12 mouse cellular contexts compared by ENCODE assay signal in the genomic region with DNA sequence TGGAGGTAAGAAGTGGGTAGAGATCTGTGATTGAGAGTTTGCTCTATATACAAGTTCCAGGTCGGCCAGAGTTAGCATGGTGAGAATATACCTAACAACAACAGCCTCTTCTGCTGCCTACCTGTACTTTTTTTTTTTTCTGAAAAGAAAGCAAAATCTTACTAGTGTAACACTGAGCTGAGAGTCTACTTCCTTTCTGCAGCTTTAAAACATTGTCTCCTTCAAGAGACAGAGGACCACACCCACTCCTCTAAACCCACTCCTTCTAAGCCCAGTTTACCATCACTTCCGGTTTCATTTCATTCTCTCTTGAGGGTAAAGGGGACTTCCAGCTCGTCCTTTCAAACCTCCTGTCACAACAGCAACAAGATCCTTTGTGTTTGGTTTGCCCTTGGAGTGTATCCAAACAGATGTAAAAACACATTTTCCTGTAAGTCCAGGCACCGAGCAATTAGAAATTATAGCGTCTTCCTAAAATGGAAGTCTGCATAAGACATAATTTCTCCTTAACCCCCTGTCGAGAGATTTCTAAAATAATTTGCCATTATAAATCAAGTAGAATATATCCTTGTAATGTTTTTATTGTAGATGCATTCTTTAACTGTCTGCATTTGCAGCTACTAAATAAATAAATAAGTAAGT. TPM values are rescaled to one million over a fixed set of nuclear protein-coding genes. Genes with fewer than 3 reads are reported as not detected.
DNase-seq lines count a peak whose midpoint lies in the region; ATAC-seq and TF ChIP-seq lines count a peak whose summit lies in the region.
"Had no signal": no experiment of that assay in that cellular context is flagged by ENCODE, and none has a peak within 500 bp of the region (broad histone marks: within the 10 kb centered on the region; RNA-seq: fewer than 3 reads in every experiment).

No protein-coding gene starts in this region.

- peak overlapping the region; percentile 22; the same call in 1 of the 2 replicates for H3K4me3 ChIP-seq in heart, postnatal 0 days (ENCODE audit: low read depth, low read length)
- no peak overlapping the region for H3K4me3 ChIP-seq in CH12.LX (replicated peaks in 1 of 3; ENCODE audit: low read depth in 2 of 3, low read length in 2 of 3, poor library complexity in 1 of 3)
- H3K4me3 ChIP-seq in midbrain, embryonic 15.5 days = no peak overlapping the region
- H3K4me3 ChIP-seq: limb, embryonic 12.5 days had no signal

- dilution Hi-C loops in CH12.LX (cut with MboI; ENCODE audit: extremely low pct_ligation_motif_present, extremely low pct_unique_long_range_greater_than_20kb, low sequenced_read_pairs) = no loop called here

- H3K9me3 ChIP-seq in heart, postnatal 0 days (replicated peaks; ENCODE audit: control insufficient read depth, low read length) = no peaks in the 10 kb centered on the region
- no peaks in the 10 kb centered on the region for H3K9me3 ChIP-seq in CH12.LX (replicated peaks; ENCODE audit: low read length)
- no peaks in the 10 kb centered on the region for H3K9me3 ChIP-seq in midbrain, embryonic 15.5 days
- H3K9me3 ChIP-seq: limb, embryonic 12.5 days had no signal

- peak; percentile 41; the same call in 1 of the 2 replicates for TF ChIP-seq POLR2A in CH12.LX (IDR thresholded peaks at IDR 0.05; ENCODE audit: low read depth, low read length)

- H3K4me2 ChIP-seq in heart, postnatal 0 days (ENCODE audit: low read depth, low read length) = peak overlapping the region; percentile 25; the same call in 1 of the 2 replicates
- H3K4me2 ChIP-seq in CH12.LX (ENCODE audit: insufficient read depth, low read depth, poor library complexity, severe bottlenecking) = peak overlapping the region; percentile 79
- H3K4me2 ChIP-seq in midbrain, embryonic 15.5 days = no peak overlapping the region
- H3K4me2 ChIP-seq: limb, embryonic 12.5 days had no signal

- peaks cover 13% of the 10 kb centered on the region for H3K36me3 ChIP-seq in heart, postnatal 0 days (replicated peaks; ENCODE audit: control insufficient read depth, insufficient read depth, low read length)
- H3K36me3 ChIP-seq in CH12.LX (replicated peaks in 1 of 2; ENCODE audit: control insufficient read depth in 1 of 2, insufficient read depth in 1 of 2, low read length in 1 of 2) = peaks cover 8 to 14% of the 10 kb centered on the region in 2 experiments
- 0 out of 2 replicates have a peak, but pooled peaks cover 8% of the 10 kb centered on the region for H3K36me3 ChIP-seq in midbrain, embryonic 15.5 days (replicated peaks)

- no peaks in the 10 kb centered on the region for H3K27me3 ChIP-seq in heart, postnatal 0 days (ENCODE audit: control insufficient read depth, insufficient read depth, low read length)
- no peaks in the 10 kb centered on the region for H3K27me3 ChIP-seq in CH12.LX (replicated peaks)
- H3K27me3 ChIP-seq in midbrain, embryonic 15.5 days (replicated peaks) = no peaks in the 10 kb centered on the region
- H3K27me3 ChIP-seq: limb, embryonic 12.5 days had no signal

- peaks cover 26% of the 10 kb centered on the region for H3K79me2 ChIP-seq in CH12.LX (replicated peaks; ENCODE audit: control insufficient read depth, extremely low read depth, insufficient read depth, poor library complexity, severe bottlenecking)

- no peak for TF ChIP-seq CTCF in heart, postnatal 0 days (IDR thresholded peaks at IDR 0.05; ENCODE audit: low read depth)
- no peak for TF ChIP-seq CTCF in CH12.LX (conservative IDR thresholded peaks at IDR 0.05 in 1 of 2, IDR thresholded peaks at IDR 0.05 in 1 of 2; ENCODE audit: low read depth in 2 of 2, low read length in 2 of 2)

- in situ Hi-C loops in CH12.LX (cut with MboI; ENCODE audit: low pct_ligation_motif_present, low pct_unique_long_range_greater_than_20kb, low sequenced_read_pairs) = loop anchor here (10.0 kb wide), 1 partner anchor 55 kb away; no protein-coding TSS in a partner anchor

- no peak for TF ChIP-seq EP300 in heart, postnatal 0 days (IDR thresholded peaks at IDR 0.05; ENCODE audit: low read depth)
- peak; percentile 73 for TF ChIP-seq EP300 in CH12.LX (IDR thresholded peaks at IDR 0.05; ENCODE audit: low read length)

- DNase-seq in heart, postnatal 0 days (ENCODE audit: low spot score) = no peak
- no peak for DNase-seq in heart, postnatal 36 days
- peak; percentile 92 for DNase-seq in CH12.LX (ENCODE audit: extremely low read depth)
- DNase-seq in ovary, adult 18-20 months (ENCODE audit: low spot score) = no peak
- DNase-seq in adrenal gland, adult 18-20 months (ENCODE audit: low spot score in 2 of 2) = no peak
- DNase-seq: cerebellum, adult 18-20 months; forebrain, postnatal 0 days had no signal

- no peak overlapping the region for H3K9ac ChIP-seq in heart, postnatal 0 days (replicated peaks; ENCODE audit: low read depth, low read length)
- peak overlapping the region; percentile 27 for H3K9ac ChIP-seq in CH12.LX (ENCODE audit: insufficient read depth, low read depth)
- H3K9ac ChIP-seq in midbrain, embryonic 15.5 days = no peak overlapping the region
- H3K9ac ChIP-seq: forebrain, postnatal 0 days; limb, embryonic 12.5 days had no signal

- intact Hi-C loops in heart, postnatal 36 days (cut with DNase I) = loop anchor here (2.0 to 5.0 kb wide), 2 partner anchors 45 to 108 kb away; a partner anchor contains a TSS

- peaks cover 15% of the 10 kb centered on the region for H3K4me1 ChIP-seq in heart, postnatal 0 days (ENCODE audit: control insufficient read depth, insufficient read depth)
- peaks cover 7 to 38% of the 10 kb centered on the region in 2 experiments for H3K4me1 ChIP-seq in CH12.LX (ENCODE audit: control insufficient read depth in 1 of 2, insufficient read depth in 2 of 2)
- peaks cover 15% of the 10 kb centered on the region for H3K4me1 ChIP-seq in midbrain, embryonic 15.5 days

- TF ChIP-seq RAD21 in CH12.LX (IDR thresholded peaks at IDR 0.05; ENCODE audit: low read depth, low read length) = no peak

- ATAC-seq in heart, postnatal 0 days (ENCODE audit: insufficient read depth, low read depth) = no peak
- peak; percentile 85 for ATAC-seq in inflammation-experienced regulatory T-cells, adult 6 months
- ATAC-seq in monocyte, adult 5-6 weeks (replicated peaks; ENCODE audit: insufficient number of reproducible peaks, low FRiP score, low TSS enrichment, poor library complexity, severe bottlenecking) = peak; percentile 57
- no peak for ATAC-seq in midbrain, embryonic 15.5 days (replicated peaks)
- ATAC-seq: forebrain, postnatal 0 days; hindbrain, postnatal 0 days had no signal

- H3K27ac ChIP-seq in heart, postnatal 0 days (ENCODE audit: low read depth) = no peak overlapping the region
- peak overlapping the region; percentile 65; the same call in 1 of the 2 replicates for H3K27ac ChIP-seq in CH12.LX (ENCODE audit: insufficient read depth, low read depth)
- no peak overlapping the region for H3K27ac ChIP-seq in midbrain, embryonic 15.5 days
- H3K27ac ChIP-seq: hindbrain, postnatal 0 days; limb, embryonic 12.5 days had no signal

- 50% methylated on average over 6 of the region's 6 CpGs for WGBS in heart, postnatal 0 days
- WGBS in midbrain, embryonic 15.5 days = 75% methylated on average over 6 of the region's 6 CpGs

TF ChIP-seq in CH12.LX, 34 proteins besides CTCF, POLR2A, EP300 and RAD21 (continues in another document):
- TF ChIP-seq ETS1 (conservative IDR thresholded peaks at IDR 0.05; ENCODE audit: low read depth, low read length) (peak; percentile 66), MAX (IDR thresholded peaks at IDR 0.05; ENCODE audit: low read length) (0 out of 2 replicates have a peak, but pooled peaks have one; percentile 39), MAFK (IDR thresholded peaks at IDR 0.05; ENCODE audit: insufficient replicate concordance, low read length) (no peak), MYC (IDR thresholded peaks at IDR 0.05; ENCODE audit: low read depth, low read length) (peak; percentile 43; the same call in 1 of the 2 replicates), MXI1 (IDR thresholded peaks at IDR 0.05; ENCODE audit: low read depth, low read length) (peak; percentile 67; the same call in 1 of the 2 replicates), USF1 (IDR thresholded peaks at IDR 0.05; ENCODE audit: low read depth, low read length) (no peak), BHLHE40 (IDR thresholded peaks at IDR 0.05; ENCODE audit: low read depth, low read length) (no peak), TBP (conservative IDR thresholded peaks at IDR 0.05; ENCODE audit: low read depth, low read length) (peak; percentile 92), HCFC1 (IDR thresholded peaks at IDR 0.05; ENCODE audit: low read depth, low read length) (peak; percentile 45; the same call in 1 of the 2 replicates), TCF12 (IDR thresholded peaks at IDR 0.05; ENCODE audit: low read depth, low read length) (peak; percentile 74; the same call in 1 of the 2 replicates), ZNF384 (IDR thresholded peaks at IDR 0.05; ENCODE audit: low read depth, low read length) (peak; percentile 81), E2F4 (IDR thresholded peaks at IDR 0.05; ENCODE audit: insufficient replicate concordance, low read depth, low read length) (peak; percentile 45; the same call in 1 of the 2 replicates), ELF1 (IDR thresholded peaks at IDR 0.05; ENCODE audit: low read depth, low read length) (peak; percentile 90)

RNA-seq across cellular contexts. Expression of a gene that starts 1.5 kb away (rescaled TPM):
- 11.9 and 13.1 TPM in 2 replicates for total RNA-seq in heart, postnatal 0 days (2014; rRNA removed; ENCODE audit: low replicate concordance)
- 41.9 and 49.7 TPM in 2 replicates for polyA plus RNA-seq in heart, postnatal 0 days (2015; fragmentation: Nextera tagmentation; extraction: Ambion mirVana)
- total RNA-seq in heart, postnatal 36 days (2021) = 10 to 100 TPM; 59.6 to 70.2 TPM
- total RNA-seq in CH12.LX (2012; rRNA removed) = 45.8 and 65.6 TPM in 2 replicates
- total RNA-seq in CH12.LX (2014; rRNA removed) = 113 and 174 TPM in 2 replicates
- 108 and 123 TPM in 2 replicates for polyA plus RNA-seq in CH12.LX (2012; ENCODE audit: insufficient read length, low read depth)
- 100 to 1,000 TPM in 1 of 3 experiments, 10 to 100 TPM in 2; 92.5 to 100 (median 93.8) TPM for polyA plus RNA-seq in inflammation-experienced regulatory T-cells, adult 6 months (2017; shearing (Covaris generic))
- total RNA-seq in monocyte, adult 5-6 weeks (2017) = 75.9 to 134 TPM (median 89.0 TPM) in 3 replicates
- 42.0 and 51.4 TPM in 2 replicates for polyA plus RNA-seq in midbrain, embryonic 15.5 days (2015; fragmentation: Nextera tagmentation; extraction: Ambion mirVana)
- total RNA-seq in adrenal gland, adult 18-20 months (2021) = 10 to 100 TPM; 42.8 to 57.0 TPM

RNA-seq across cellular contexts. Expression of a gene that starts 45.5 kb away (rescaled TPM):
- 19.6 and 46.8 TPM in 2 replicates for total RNA-seq in heart, postnatal 0 days (2014; rRNA removed; ENCODE audit: low replicate concordance)
- 45.3 and 48.5 TPM in 2 replicates for polyA plus RNA-seq in heart, postnatal 0 days (2015; fragmentation: Nextera tagmentation; extraction: Ambion mirVana)
- total RNA-seq in heart, postnatal 36 days (2021) = 10 to 100 TPM; 48.0 to 50.6 TPM
- total RNA-seq in CH12.LX (2012; rRNA removed) = 1.0 TPM in 2 replicates
- 2.6 and 3.8 TPM in 2 replicates for total RNA-seq in CH12.LX (2014; rRNA removed)
- 5.3 and 7.7 TPM in 2 replicates for polyA plus RNA-seq in CH12.LX (2012; ENCODE audit: insufficient read length, low read depth)
- polyA plus RNA-seq in inflammation-experienced regulatory T-cells, adult 6 months (2017; shearing (Covaris generic)) = 10 to 100 TPM; 17.3 to 22.4 (median 21.3) TPM
- total RNA-seq in monocyte, adult 5-6 weeks (2017) = 19.4 to 37.4 TPM (median 31.1 TPM) in 3 replicates
- 169 and 180 TPM in 2 replicates for polyA plus RNA-seq in midbrain, embryonic 15.5 days (2015; fragmentation: Nextera tagmentation; extraction: Ambion mirVana)
- 10 to 100 TPM; 15.2 to 18.3 TPM for total RNA-seq in adrenal gland, adult 18-20 months (2021)

Comparison
In these comparisons a context has a peak if more than half of its experiments do, and no peak if none do; other contexts are left out.
1. ATAC-seq: peak in inflammation-experienced regulatory T-cells, adult 6 months (single experiment) and monocyte, adult 5-6 weeks (single experiment); none in heart, postnatal 0 days (single experiment) and midbrain, embryonic 15.5 days (single experiment).